Mouse (Mus musculus): ENCODE measurements around the gene Sufu. TPM values are rescaled to one million over a fixed set of nuclear protein-coding genes. Genes with fewer than 3 reads are reported as not detected.

Sufu gene
- total RNA-seq, 2 experiments from 2014 or later, result 5.0 to 5.4 TPM

- DNase-seq (ENCODE audit: low spot score), result no peak
Measured at GRCm38 (mm10) chr19:46495136-46495535, 98.4 kb downstream of the Sufu start.

- no peak for DNase-seq (ENCODE audit: low spot score)
Measured at GRCm38 (mm10) chr19:46497230-46497629, 100.5 kb downstream of the Sufu start.

- no peak for DNase-seq (ENCODE audit: low spot score)
Measured at GRCm38 (mm10) chr19:46499539-46499835, 102.8 kb downstream of the Sufu start.

GRCm38 (mm10) chr19:46499836-46500580, 103.3 kb downstream of the Sufu start:
- peak; percentile 99 for DNase-seq (ENCODE audit: low spot score)

- peak; percentile 54 for DNase-seq (ENCODE audit: low spot score)
Measured at GRCm38 (mm10) chr19:46500581-46501341, 104.1 kb downstream of the Sufu start.

- DNase-seq (ENCODE audit: low spot score), result peak; percentile 86
Measured at GRCm38 (mm10) chr19:46501401-46502068, 104.8 kb downstream of the Sufu start, which contains the start of gene Trim8. Trim8 (plus strand) TSS chr19:46501702.

GRCm38 (mm10) chr19:46502069-46502455, 105.4 kb downstream of the Sufu start:
- peak; percentile 80 for DNase-seq (ENCODE audit: low spot score)

- peak; percentile 74 for DNase-seq (ENCODE audit: low spot score)
Measured at GRCm38 (mm10) chr19:46502471-46503166, 105.9 kb downstream of the Sufu start.

- DNase-seq (ENCODE audit: low spot score), result peak; percentile 78
Measured at GRCm38 (mm10) chr19:46503351-46504084, 106.8 kb downstream of the Sufu start.

- peak; percentile 56 for DNase-seq (ENCODE audit: low spot score)
Measured at GRCm38 (mm10) chr19:46504085-46504552, 107.4 kb downstream of the Sufu start.

- no peak for DNase-seq (ENCODE audit: low spot score)
Measured at GRCm38 (mm10) chr19:46504822-46505417, 108.2 kb downstream of the Sufu start.

- no peak for DNase-seq (ENCODE audit: low spot score)
Measured at GRCm38 (mm10) chr19:46505646-46506371, 109.1 kb downstream of the Sufu start.

- no peak for DNase-seq (ENCODE audit: low spot score)
Measured at GRCm38 (mm10) chr19:46506372-46506717, 109.6 kb downstream of the Sufu start.

GRCm38 (mm10) chr19:46507181-46507581, 110.5 kb downstream of the Sufu start:
- no peak for DNase-seq (ENCODE audit: low spot score)

- DNase-seq (ENCODE audit: low spot score), result no peak
Measured at GRCm38 (mm10) chr19:46507806-46508205, 111.1 kb downstream of the Sufu start.

- DNase-seq (ENCODE audit: low spot score), result no peak
Measured at GRCm38 (mm10) chr19:46508738-46509137, 112.0 kb downstream of the Sufu start.

- DNase-seq (ENCODE audit: low spot score), result no peak
Measured at GRCm38 (mm10) chr19:46509202-46509601, 112.5 kb downstream of the Sufu start.

- DNase-seq (ENCODE audit: low spot score), result no peak
Measured at GRCm38 (mm10) chr19:46509736-46510135, 113.0 kb downstream of the Sufu start.

GRCm38 (mm10) chr19:46510401-46510800, 113.7 kb downstream of the Sufu start:
- no peak for DNase-seq (ENCODE audit: low spot score)

GRCm38 (mm10) chr19:46510824-46511223, 114.1 kb downstream of the Sufu start:
- no peak for DNase-seq (ENCODE audit: low spot score)
